Mouse (Mus musculus) heart, postnatal 36 days (tissue): ENCODE measurements around the gene Barx1. TPM values are rescaled to one million over a fixed set of nuclear protein-coding genes. Genes with fewer than 3 reads are reported as not detected.

ENCODE experiments used
- DNase-seq, 2 experiments: peaks; one replicate each; pipeline ENCODE4 v3.0.0; 2021 to 2022
- intact Hi-C: fragments of 180-260 bp; cut with DNase I; formaldehyde crosslinking; loops from one replicate; pipeline ENCODE4 v1.15.1; 2025
- total RNA-seq, 2 experiments: library from RNA; stranded (reverse); gene quantifications; 2 replicates each; pipeline ENCODE4 v1.2.3; 2021

Barx1 gene
- total RNA-seq, 2 experiments from 2014 or later, result not detected

DNA sequence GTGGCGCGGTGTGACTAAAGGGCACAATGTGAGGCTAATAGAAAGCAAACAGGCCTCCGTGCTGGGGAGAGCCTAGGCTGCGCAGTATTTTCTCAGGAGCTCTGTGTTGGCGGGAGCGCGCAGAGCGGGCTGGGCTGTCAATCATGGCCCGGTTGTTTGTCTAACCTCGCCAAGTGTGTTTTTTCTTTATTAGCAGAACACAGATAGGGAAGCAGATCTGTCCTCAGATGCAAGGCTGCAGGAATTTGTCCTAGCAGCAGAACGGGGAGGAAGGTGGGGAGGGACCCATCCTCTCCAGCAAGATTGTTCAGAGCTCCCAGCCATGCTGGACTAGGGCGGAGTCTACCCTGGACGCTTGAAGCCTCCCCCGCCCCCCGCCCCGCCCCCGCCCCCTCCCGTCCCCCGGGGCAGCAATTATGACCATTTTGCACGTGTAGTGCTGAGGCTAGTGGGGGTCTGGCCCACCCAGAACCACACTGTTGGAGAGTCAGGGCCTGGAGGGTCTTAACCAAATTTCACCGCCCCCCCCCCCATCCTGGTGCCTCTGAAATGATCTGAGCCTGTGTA, 43.7 kb downstream of the Barx1 start:
- no peak for DNase-seq
- intact Hi-C loops, result no loop called here

DNA sequence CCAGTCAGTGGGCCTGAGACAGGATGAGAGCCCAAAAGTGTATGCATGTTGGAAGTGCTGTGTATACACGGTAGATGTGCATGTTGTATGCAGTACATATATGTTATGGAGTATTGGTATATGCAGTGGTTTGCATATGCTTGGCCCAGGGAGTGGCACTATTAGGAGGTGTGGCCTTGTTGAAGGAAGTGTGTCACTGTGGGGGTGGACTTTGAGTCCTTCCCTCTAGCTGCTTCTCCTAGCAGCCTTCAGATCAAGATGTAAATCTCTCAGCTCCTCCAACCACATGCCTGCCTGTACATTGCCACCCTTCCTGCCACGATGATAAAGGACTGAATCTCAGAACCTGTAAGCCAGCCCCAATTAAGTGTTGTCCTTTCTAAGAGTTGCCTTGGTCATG, 49.9 kb downstream of the Barx1 start:
- no peak for DNase-seq
- intact Hi-C loops, result no loop called here

DNA sequence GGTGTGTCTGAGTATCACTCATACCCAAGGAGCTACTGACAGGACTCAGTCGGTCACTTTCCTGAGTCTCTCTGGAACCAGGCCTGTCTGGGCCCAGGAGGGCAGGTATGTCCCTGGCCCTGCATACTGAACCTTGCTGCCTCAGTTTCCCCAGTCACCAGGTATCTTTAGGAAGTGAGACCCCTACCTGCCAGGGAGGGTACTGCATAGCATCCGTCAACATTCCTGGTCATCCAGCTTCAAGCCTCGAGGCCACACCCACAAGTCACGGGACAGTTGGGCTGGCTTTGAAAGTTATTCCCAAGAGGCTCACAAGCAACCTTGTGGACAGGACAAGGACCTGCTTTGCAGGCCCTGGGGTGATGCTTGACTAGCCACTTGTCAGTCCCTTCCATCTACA, 53.3 kb downstream of the Barx1 start:
- intact Hi-C loops, result no loop called here
- DNase-seq, result no peak

Other genes starting within 250 kb of the Barx1 start
- 1 to 10 TPM; 3.7 to 4.9 TPM for gene Zfp169, start 149.5 kb upstream of the Barx1 start, total RNA-seq
- gene A830005F24Rik, start 149.4 kb upstream of the Barx1 start, total RNA-seq, result not detected
- 1 to 10 TPM; 4.6 to 5.4 TPM for gene Ptpdc1, start 37.3 kb upstream of the Barx1 start, total RNA-seq
- 10 to 100 TPM; 27.5 to 28.8 TPM for gene Phf2, start 208.1 kb downstream of the Barx1 start, total RNA-seq